Mouse (Mus musculus) liver, embryonic 14.5 days (tissue): ENCODE results near the gene Dmkn. TPM values are rescaled to one million over a fixed set of nuclear protein-coding genes. Genes with fewer than 3 reads are reported as not detected.

ENCODE experiments used
- ATAC-seq: fragments of 200-750 bp; cut with Nextera tagmentation; 2 replicates; pipeline ENCODE4 v1.8.0; 2017; ENCODE audit warnings: moderate number of reproducible peaks, mild to moderate bottlenecking, moderate library complexity; ENCODE audit not compliant: insufficient read depth
- DNase-seq, 3 experiments: peaks; one replicate each; pipeline ENCODE4 v3.0.0-alpha.2; 2012 to 2013; ENCODE audit warnings: low read depth in 3 of 3, low spot score in 3 of 3
- H3K27ac ChIP-seq: fragments of 300-500 bp; sonication (generic); 2 replicates; pipeline ENCODE4 v1.5.1; 2014; ENCODE audit warnings: moderate library complexity, mild to moderate bottlenecking, control low read depth, inconsistent platforms
- H3K27me3 ChIP-seq: fragments of 300-500 bp; sonication (generic); 2 replicates; pipeline ENCODE4 v1.6.1; 2014; ENCODE audit warnings: mild to moderate bottlenecking, low read length, moderate library complexity; ENCODE audit not compliant: control insufficient read depth, insufficient read depth
- H3K36me3 ChIP-seq: fragments of 300-500 bp; sonication (generic); replicated peaks from 2 replicates; pipeline ENCODE4 v1.6.1; 2014; ENCODE audit warnings: low read depth; ENCODE audit not compliant: control insufficient read depth, insufficient read depth
- H3K4me1 ChIP-seq, 2 experiments: fragments of 200-500 bp in 1 of 2; fragments of 300-500 bp in 1 of 2; sonication (generic) in 1 of 2; replicated peaks; 2 replicates each; pipeline ENCODE4 v1.6.1; 2012 to 2014; ENCODE audit warnings: antibody characterized with exemption in 1 of 2, inconsistent platforms in 1 of 2, low read length in 1 of 2; ENCODE audit not compliant: control insufficient read depth in 2 of 2, insufficient read depth in 2 of 2
- H3K4me2 ChIP-seq: fragments of 300-500 bp; sonication (generic); 2 replicates; pipeline ENCODE4 v1.6.1; 2014; ENCODE audit warnings: low read depth, mild to moderate bottlenecking, control low read depth, moderate library complexity
- H3K4me3 ChIP-seq, 2 experiments: fragments of 200-500 bp in 1 of 2; fragments of 300-500 bp in 1 of 2; sonication (generic) in 1 of 2; 2 replicates each; pipeline ENCODE4 v1.5.1; 2012 to 2014; ENCODE audit warnings: low read depth in 2 of 2, low read length in 2 of 2, mild to moderate bottlenecking in 2 of 2, control low read depth in 1 of 2, inconsistent platforms in 1 of 2, moderate library complexity in 1 of 2; ENCODE audit not compliant: insufficient read depth in 1 of 2
- H3K9ac ChIP-seq: fragments of 300-500 bp; sonication (generic); replicated peaks from 2 replicates; pipeline ENCODE4 v1.6.1; 2014; ENCODE audit warnings: mild to moderate bottlenecking, control low read depth, moderate library complexity
- H3K9me3 ChIP-seq: fragments of 300-500 bp; sonication (generic); 2 replicates; pipeline ENCODE4 v1.6.1; 2016; ENCODE audit warnings: low read length, mixed read lengths; ENCODE audit not compliant: control insufficient read depth
- CTCF ChIP-seq: IDR thresholded peaks from 2 replicates; pipeline ENCODE4 v1.5.1; 2016; ENCODE audit warnings: antibody characterized with exemption, low read depth, control low read depth
- EP300 ChIP-seq: IDR thresholded peaks from 2 replicates; pipeline ENCODE4 v1.6.1; 2016; ENCODE audit warnings: antibody characterized with exemption, low read depth
- WGBS: fragments of 180-500 bp; shearing (Covaris S2); extraction: QIAGEN DNeasy Blood & Tissue Kit; methylation state at CpG from one replicate; pipeline ENCODE4 v1.1.7; 2014; ENCODE audit not compliant: insufficient replicate concordance; 5-methylcytosine and 5-hydroxymethylcytosine counted together
- polyA plus RNA-seq, 2 experiments: library from polyadenylated mRNA; depleted of rRNA in 1 of 2; stranded (reverse) in 1 of 2; unstranded in 1 of 2; fragments of >200 nt; fragmentation: Nextera tagmentation in 1 of 2; extraction: Ambion mirVana in 1 of 2; gene quantifications; 2 replicates each; pipeline versions ENCODE4 v1.2.1 to v1.2.3; 2012 to 2014

Gene Dmkn
- polyA plus RNA-seq, 2 experiments = 0.20 to 0.26 TPM

DNA sequence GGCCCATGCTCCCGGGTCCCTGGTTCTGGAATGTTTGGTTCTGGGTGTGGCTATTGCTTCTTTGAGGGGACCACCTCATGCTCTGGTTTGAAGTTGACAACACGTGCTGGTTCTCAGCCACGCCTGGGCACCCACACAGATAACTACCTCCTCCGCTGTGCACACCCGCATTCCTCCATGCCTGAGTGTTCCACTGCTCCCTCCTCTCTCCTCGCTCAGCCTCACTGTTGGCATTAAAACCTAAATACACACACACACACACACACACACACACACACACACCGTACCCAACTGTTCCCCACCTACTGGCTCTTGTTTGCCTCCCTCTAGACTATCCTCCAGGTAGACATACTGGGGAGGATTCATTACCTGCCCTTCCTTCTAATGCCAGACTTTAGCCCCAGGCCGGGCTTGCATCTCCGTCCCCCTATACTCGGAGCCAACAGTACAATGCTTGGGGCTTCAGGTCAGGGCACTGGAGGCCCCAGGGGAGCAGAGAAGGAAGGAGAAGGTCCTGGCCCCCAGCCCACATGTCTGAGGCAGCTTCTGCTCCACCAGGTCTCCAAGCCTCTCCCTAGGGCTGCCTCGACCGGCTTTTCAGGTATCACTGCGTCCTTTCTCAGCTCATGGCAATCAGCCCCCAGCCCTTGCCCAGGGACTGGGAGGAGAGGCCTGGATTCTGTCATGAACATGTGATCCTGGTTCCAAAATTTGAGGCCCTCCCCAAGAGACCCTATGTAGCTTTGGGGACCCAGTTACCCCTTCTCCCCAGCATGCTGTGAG lies 13.5 kb upstream of the Dmkn start:
- Histone ChIP-seq H3K9me3 (no peaks in the 10 kb centered on the region), H3K9ac (no peak overlapping the region), H3K36me3 (no peaks in the 10 kb centered on the region), H3K27me3 (no peaks in the 10 kb centered on the region), H3K4me3 (no peak overlapping the region), H3K27ac (no peak overlapping the region), H3K4me1 (no peaks in the 10 kb centered on the region), H3K4me2 (no peak overlapping the region)
- DNase-seq = no peak
- no peak for ATAC-seq
- no peak for TF ChIP-seq EP300
- no peak for TF ChIP-seq CTCF
- WGBS = 66% methylated on average over 13 of the region's 13 CpGs

- 61% methylated on average over 4 of the region's 5 CpGs for WGBS
- Histone ChIP-seq H3K4me3 (no peak within 1 kb of the TSS), H3K9me3 (no peaks in the 10 kb centered on the region), H3K27ac (no peak within 1 kb of the TSS), H3K9ac (no peak within 1 kb of the TSS), H3K27me3 (no peaks in the 10 kb centered on the region), H3K4me1 (no peaks in the 10 kb centered on the region), H3K36me3 (no peaks in the 10 kb centered on the region), H3K4me2 (no peak within 1 kb of the TSS)
- no peak for ATAC-seq
- no peak for DNase-seq
- TF ChIP-seq EP300 (no peak), CTCF (no peak)
Observed at GRCm38 (mm10) chr7:30751086-30751669, 12.4 kb upstream of the Dmkn start, which contains the start of gene Sbsn. Gene Sbsn, plus strand, starts transcription at chr7:30751471.

DNA sequence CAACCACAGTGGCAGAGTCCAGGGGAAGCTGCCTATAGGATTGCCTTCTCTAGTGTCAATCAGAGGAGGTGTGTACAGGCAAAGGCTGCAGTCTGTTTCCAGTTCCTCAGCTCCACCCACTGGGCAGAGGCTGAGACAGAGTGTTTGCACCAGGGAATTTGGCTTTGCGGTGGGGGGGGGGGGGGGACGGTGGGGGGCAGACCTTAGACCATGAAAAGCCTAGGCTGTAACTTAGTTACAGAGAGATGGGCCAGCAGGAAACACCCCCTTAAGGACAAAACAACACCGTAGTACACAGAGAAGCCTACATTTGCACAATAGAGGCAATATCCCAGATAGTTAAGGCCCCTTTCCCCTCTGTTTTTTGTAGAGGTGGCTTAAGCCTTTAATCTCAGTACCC lies 6.6 kb upstream of the Dmkn start:
- Histone ChIP-seq H3K9me3 (no peaks in the 10 kb centered on the region), H3K27me3 (no peaks in the 10 kb centered on the region), H3K4me1 (peaks cover 0 to 7% of the 10 kb centered on the region in 2 experiments; a peak in 1 of 4 replicates), H3K9ac (no peak overlapping the region), H3K4me3 (no peak overlapping the region), H3K27ac (no peak overlapping the region), H3K4me2 (no peak overlapping the region), H3K36me3 (no peaks in the 10 kb centered on the region)
- 54% methylated on average over 3 of the region's 3 CpGs for WGBS
- no peak for ATAC-seq
- TF ChIP-seq EP300 (no peak), CTCF (no peak)
- DNase-seq = no peak

DNA sequence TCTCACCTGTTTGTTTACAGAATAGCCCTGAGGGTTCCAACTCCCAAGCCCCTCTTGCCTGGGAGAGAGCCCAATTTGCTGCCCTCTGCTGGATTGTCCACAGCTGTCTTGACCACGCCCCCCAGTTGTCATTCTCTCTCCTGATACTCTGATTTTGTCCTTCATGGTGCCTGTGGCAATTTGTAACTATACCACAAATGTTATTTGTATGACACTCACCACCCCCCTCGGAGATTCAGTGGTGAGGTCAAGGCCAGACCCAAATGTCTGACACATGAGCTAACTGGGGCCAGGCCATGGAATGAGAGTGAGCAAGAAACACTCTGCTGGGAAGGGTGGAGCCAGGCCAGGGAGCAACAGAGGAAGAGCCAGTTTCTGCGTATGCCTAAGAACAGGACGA lies 4.7 kb upstream of the Dmkn start:
- 20% methylated on average over 4 of the region's 4 CpGs for WGBS
- Histone ChIP-seq H3K9ac (no peak overlapping the region), H3K9me3 (no peaks in the 10 kb centered on the region), H3K27me3 (no peaks in the 10 kb centered on the region), H3K4me3 (no peak overlapping the region), H3K4me2 (no peak overlapping the region), H3K4me1 (peaks cover 0 to 7% of the 10 kb centered on the region in 2 experiments; a peak in 1 of 4 replicates), H3K27ac (no peak overlapping the region), H3K36me3 (no peaks in the 10 kb centered on the region)
- DNase-seq = no peak
- ATAC-seq = no peak
- TF ChIP-seq EP300 = no peak
- peak; percentile 54 for TF ChIP-seq CTCF

GRCm38 (mm10) chr7:30761769-30762352 lies 1.7 kb upstream of the Dmkn start:
- Histone ChIP-seq H3K4me3 (no peak overlapping the region), H3K9ac (no peak overlapping the region), H3K27me3 (no peaks in the 10 kb centered on the region), H3K36me3 (no peaks in the 10 kb centered on the region), H3K4me2 (no peak overlapping the region), H3K27ac (no peak overlapping the region), H3K4me1 (peaks cover 0 to 7% of the 10 kb centered on the region in 2 experiments; a peak in 1 of 4 replicates), H3K9me3 (no peaks in the 10 kb centered on the region)
- DNase-seq (peak in 1 of 3 experiments; percentile 6), ATAC-seq (peak; percentile 37; the same call in 1 of the 2 replicates)
- TF ChIP-seq CTCF (no peak), EP300 (no peak)
- WGBS = 8% methylated on average over 4 of the region's 4 CpGs
